Mouse (Mus musculus) megakaryocyte, adult 5-6 weeks (primary cell): Measurements from ENCODE around the gene Gm28998. TPM values are rescaled to one million over a fixed set of nuclear protein-coding genes. Genes with fewer than 3 reads are reported as not detected.
"Not testable (repeated sequence)": the region's sequence is repeated elsewhere in the genome, so short reads cannot be mapped to it uniquely, and the experiment has no call there.

Experiments used
- ATAC-seq: 2 replicates; pipeline ENCODE4 v1.8.0; 2016; ENCODE audit warnings: mild to moderate bottlenecking, inconsistent platforms; ENCODE audit not compliant: poor library complexity, severe bottlenecking
- total RNA-seq, 2 experiments: library from RNA; stranded (forward) in 1 of 2; stranded (reverse) in 1 of 2; fragments of 153-499, 151-499 nt in 1 of 2; fragments of 221-1000, 200-1000 nt in 1 of 2; gene quantifications; 2 replicates each; pipeline versions ENCODE4 v1.2.3 to v1.2.4; 2015 to 2017

Gene Gm28998
- total RNA-seq (2015): not detected in 2 replicates
- not detected in 2 replicates for total RNA-seq (2017)

DNA sequence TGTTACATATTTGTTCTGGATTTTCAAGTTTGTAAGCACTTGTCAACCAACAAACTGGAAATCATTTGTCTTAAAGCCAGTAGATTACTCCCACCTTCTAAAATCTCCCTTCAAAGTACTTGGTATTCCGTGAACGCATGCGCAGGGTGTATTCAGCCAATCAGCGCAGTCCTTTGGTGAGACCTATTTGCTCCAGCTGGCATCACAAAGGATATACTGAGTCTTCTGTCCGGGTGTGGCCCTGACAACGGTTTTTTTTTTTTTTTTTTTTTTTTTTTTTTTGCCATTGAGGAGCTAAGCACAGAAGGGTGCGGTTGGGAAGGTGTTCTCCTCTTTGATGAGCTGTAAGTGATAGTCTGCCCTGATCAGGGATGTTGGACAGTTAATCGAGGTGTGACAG lies at the start of gene Gm28998:
Gene Gm28998, plus strand, starts transcription at position 301 of the 400 bp plus-strand sequence.
- ATAC-seq: not testable (repeated sequence)

Other genes starting within 250 kb of the Gm28998 start
- not detected in 2 replicates for gene Gm21244, start 84.5 kb upstream of the Gm28998 start, total RNA-seq (2015)
- not detected in 2 replicates for gene Gm21244, start 84.5 kb upstream of the Gm28998 start, total RNA-seq (2017)
- gene Gm21788, start 151.2 kb downstream of the Gm28998 start, total RNA-seq (2015): not detected in 2 replicates
- gene Gm21788, start 151.2 kb downstream of the Gm28998 start, total RNA-seq (2017): not detected in 2 replicates